Mouse (Mus musculus) adipocyte (in vitro differentiated cells): ENCODE results near the gene Git2.

Experiments
- DNase-seq: peaks from one replicate; pipeline ENCODE4 v3.0.0-alpha.2; 2016; ENCODE audit warnings: low spot score

The Git2 gene

DNA sequence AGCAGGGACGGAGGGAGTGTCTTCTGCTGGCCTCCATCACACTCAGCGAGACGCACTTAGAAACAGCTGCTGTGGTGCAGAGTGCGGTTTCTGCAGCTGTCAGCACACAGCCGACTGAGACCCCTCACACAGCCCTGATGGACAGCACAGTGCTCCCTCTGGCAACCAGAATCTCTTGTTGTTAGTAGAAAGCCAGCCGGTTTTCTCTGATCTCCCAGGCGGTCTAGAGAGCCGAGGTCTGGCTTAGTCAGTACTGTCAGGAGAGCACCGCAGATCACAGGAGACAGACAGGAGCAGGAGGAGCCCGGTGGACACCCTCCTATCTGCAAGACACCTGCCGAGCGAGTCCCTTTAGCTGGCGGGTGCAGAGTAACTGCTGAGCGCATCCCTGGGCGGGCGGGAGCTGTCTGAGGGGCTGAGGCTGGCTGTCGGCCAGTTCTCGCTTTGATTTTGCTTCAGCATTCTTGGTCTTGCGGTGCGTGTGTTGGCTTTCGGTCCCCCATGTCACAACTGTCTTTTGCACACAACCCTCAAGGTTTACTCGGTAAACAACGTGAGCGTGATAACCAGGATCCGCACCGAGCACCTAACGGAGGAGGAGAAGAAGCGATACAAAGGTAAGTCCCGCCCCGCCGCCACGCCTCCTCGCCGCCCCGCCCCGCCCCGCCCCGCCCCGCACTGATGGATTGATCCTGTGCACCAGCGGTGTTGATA lies 21.1 kb upstream of the Git2 start:
- DNase-seq, result no peak

DNA sequence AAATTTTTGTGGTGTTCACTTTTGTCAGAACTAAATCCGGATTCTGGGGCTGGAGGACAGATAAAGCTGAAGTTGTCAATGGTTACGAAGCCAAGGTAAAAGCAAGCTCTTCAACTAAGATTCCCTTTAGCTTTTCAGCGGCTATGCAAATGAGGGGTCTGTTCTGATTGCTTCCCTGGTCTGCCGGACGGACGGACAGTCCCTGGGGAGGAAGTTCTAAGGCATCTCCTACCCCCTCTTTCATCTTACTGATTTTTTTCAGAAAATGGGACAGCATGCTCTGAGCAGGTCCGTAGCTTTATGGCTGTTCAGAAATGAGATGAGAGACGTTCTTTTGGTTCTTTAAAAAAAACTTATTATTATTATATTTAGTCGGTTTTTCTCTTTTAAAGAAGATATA lies 20.3 kb upstream of the Git2 start:
- DNase-seq, result no peak

DNA sequence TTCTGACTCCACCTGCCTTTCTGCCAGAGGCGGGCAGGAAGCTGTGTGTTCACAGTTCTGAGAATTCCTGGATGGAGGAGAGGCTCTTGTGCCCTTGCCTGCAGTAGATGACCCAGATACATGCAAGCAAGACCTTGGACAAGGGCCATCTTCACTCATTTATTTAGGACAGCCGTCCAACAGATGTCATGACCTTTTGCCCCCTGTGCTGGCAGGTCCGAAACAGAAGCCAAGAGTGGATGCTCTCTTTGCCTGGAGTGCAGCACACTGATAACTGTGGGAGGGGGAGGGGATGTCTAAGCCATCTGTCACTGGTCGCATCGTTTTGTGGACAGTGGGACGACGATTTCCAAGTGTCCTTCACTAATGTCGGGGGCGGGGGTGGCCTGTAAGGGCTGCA lies 19.9 kb upstream of the Git2 start:
- no peak for DNase-seq

DNA sequence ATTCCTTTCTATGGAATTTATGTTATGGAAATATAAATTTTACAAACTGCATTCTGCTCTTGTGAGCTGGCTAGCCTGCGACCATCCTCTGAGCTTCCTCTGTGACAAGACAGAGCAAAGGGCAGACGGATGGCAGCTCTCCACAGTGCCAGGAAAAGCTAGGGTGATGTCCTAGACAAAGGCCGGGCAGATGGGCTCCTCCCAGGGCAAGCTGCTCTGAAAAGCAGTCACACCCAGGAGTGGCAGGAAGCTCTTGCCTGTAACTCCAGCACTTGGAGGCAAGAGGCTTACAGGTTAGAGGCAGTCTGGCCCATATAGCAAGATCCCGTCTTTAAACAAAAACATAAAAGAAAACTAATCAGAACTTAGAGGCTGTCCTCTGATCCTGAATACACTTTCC lies 19.3 kb upstream of the Git2 start:
- DNase-seq, result no peak

DNA sequence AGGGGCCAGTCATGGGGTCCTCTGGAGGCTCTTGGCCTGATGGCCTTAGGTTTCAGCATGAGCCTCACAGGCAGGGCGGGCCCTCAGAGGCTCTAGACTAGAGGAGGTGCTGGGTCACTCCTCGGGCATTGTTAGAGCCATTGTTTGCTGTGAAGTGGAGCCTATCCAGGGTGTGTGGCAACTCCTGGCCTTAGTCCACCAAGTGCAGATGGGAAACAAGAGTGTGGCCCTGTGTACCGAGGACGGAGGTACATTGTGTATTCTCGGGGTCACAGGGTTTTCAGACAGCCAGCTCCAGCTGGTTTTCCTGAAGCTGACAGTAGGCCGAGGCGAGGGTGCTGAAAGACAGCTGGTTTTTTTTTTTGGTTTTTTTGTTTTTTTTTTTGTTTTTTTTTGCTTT lies 18.0 kb upstream of the Git2 start:
- DNase-seq, result peak; percentile 96

DNA sequence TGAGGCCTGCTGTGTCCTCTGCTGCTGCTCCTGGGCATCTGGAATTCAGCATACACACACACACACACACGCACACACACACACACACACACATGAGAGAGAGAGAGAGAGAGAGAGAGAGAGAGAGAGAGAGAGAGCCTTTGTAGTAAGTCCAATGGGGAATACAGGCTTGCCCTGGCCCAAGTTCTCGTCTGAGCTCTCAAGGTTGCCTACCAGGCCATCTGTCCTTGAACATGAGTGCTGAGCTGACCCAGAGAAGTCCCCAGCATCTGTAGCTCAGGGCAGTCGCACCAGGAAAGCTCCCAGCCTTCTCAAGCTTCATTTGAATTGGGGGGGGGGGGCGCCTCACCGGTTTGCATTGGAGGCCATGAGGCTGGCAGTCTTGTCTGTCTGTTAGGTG lies 9.9 kb upstream of the Git2 start:
- DNase-seq, result no peak

DNA sequence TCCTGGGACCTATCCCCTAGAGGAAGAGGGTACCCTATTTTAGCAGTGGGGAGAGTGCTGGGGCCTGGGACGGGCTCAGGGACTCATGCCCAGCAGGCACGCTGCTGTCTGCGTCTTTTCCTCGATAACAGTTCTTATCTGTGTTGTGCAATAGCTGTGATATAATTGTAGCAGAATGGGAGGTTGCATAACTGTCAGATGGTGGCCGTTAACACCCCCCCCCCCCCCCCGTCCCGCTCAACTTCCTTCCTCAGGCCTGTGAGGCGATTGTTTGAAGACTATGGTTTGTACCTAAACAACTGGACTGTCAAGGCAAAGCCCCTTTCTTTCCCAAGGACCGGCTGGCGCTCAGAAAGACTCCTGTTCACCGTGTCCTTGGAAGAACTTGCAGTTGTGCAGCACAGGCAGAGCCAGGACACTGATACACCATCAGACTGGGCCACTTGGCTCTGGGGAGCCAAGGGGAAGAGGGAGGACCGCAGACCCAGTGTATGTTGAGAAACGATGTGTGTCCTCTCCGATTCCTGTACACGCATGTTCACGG lies 9.4 kb upstream of the Git2 start:
- no peak for DNase-seq

DNA sequence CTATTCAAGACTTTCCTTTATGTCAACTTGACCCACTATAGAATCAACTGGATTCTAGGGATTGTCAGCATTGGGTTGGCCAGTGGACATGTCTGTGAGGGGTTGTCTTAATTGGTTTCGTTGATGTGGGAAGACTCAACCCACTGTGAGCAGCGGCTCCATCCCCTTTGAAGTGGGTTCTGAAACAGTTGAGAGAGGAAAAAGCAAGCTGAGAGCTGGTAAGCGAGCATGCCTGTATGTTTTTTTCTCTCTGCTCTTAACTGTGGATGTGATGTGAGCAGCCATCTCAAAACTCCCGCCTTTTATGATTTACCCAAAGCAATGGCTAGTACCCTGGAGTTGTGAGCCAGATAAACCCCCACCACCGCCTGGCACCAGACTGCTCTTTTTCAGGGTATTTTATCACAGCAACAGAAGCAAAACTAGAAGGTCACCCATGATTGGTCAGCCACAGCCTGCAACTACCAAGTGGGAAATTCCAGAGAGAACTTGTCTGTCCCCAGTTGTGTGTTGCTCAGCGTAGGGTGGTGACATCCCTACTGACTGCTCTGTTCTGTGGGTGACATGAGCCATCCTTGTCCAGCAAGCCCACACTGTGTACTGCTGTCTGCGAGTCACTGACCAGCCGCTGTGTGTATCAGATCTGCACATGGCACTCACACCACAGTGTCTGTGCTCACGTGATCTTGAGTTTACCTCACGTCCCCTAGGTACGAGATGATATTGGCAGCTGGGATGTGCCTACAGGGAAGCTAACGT lies 8.3 kb upstream of the Git2 start:
- DNase-seq, result no peak

DNA sequence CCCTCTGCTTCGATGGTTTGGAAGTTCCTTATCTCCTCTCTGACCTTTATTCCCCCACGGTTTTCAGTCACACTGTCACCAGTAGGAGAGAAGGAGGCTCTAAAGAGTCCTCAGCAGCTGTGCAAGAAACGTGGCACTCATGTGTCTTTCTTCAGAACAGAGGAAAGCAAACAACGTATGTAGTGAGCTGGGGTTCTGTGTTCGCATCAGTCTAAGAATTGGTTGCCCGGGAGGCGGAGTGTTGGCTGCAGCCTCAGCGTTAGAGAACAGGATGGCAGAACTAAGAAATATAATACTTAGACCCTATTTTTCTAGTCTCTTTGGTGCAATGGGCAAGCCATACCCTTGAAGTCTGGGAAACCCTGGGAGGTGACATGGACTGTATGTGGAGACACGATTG lies 7.7 kb upstream of the Git2 start:
- no peak for DNase-seq

DNA sequence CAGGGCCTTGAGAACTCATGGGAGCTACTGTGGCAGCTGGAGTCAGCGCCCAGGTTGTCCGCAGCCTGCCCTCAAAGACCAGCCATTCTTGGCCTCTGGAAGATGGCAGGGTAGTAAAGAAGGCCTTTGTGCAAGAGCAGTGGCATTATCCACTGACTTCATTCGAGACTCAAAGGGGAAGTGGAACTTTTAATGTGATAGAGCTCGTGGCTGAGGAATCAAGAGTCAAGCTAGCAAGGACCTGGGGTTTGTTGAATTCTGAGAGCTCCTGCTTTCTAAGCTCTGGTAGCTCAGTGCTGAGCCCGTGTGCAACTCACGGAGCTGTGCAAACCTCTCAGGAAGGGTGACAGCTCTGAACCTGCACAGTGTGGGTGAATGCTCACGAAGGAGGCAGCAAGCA lies 5.6 kb upstream of the Git2 start:
- no peak for DNase-seq

DNA sequence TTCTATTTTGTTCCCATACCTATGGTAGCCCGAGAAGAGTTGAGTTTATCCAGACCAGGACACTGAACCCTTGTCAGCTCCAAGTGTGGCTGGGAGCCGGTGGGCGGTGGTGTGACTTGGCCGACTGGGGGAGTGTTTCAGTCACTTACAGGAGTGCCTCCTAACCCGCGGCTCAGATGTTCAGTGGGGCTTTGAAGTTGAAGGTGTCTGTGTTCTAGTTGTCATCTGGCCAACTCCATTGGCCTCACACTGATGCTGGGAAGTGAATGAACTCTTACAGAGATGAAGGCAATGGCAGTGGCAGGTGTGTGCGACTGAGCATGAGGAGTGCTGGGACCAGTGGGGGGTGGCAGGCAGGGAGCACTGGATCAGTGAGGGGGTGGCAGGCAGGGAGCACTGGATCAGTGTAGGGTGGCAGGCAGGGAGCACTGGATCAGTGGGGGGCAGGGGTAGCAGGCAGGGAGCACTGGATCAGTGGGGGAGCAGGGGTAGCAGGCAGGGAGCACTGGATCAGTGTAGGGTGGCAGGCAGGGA lies 4.7 kb upstream of the Git2 start:
- no peak for DNase-seq

DNA sequence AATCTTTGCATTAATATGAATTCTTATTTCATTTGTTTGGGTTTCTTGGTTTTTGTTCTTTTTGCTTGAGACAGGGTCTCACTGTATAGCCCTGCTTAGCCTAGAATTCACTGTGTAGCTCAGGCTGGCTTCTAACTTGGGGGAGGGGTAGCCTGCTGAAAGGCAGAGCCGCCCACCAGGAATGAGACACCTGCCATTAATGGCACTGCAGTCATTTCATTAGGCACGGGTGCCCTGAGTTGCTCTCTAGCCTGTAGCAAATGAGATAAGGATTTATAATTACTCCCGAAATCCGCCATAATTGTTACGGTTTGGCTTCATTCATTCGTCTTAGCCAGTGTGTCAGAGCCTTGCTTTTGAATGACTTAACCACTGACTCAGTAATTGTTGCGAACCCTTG lies 857 bp upstream of the Git2 start:
- no peak for DNase-seq

DNA sequence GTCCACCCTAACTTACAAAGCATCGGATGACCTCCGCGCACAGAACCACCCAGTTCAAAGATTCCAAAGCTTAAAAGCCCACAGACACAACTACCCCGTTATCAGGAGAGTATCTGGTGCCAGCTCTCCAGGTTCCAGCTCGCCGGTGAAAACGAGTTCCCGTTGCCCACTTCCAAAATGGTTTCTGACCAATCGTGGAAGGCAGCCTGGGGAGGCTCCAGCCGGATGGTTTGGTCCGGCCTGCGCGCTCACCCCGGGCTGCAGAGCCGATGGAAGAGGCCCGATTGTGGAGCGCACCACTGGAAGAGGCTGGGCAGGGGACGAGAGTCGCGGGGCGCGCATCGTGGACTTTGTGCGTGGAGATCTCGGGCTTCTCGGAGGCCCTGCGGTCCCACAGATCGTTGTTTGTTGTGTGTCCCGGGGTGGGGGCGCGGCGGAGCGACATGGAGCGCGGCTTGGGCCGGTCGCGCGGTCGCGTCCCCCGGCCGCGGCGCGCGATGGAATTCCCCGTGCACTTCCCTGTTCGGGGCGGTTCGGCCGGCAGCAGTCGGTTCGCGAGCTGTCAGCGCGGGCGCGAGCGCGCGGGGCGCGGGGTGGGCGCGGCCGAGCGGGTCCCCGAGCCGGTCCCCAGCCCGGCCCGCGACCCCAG lies 790 bp downstream of the Git2 start, which contains the start of gene Ankrd13a:
TSS of gene Ankrd13a (plus strand) at position 275 of the 649 bp plus-strand sequence.
- peak; percentile 96 for DNase-seq

DNA sequence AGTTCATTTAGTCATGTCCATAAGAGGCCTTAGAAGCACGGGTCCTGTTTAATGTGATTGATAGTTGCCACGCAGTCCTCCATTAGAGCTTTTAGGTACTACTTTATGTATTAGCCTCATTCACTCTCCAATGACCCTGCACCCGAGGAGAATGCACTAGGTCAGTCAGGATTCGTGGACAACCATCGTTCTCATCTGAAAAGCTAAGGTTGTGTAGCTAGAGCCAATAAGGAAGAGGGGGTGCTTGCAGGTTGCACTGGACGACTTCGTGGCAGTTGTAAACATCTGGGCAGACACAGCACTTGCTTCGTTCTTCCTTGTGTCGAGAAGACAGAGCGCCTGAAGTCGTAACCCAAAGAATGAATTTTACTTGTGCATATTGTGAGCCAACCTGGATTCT lies 1.5 kb downstream of the Git2 start:
- DNase-seq, result peak; percentile 74

DNA sequence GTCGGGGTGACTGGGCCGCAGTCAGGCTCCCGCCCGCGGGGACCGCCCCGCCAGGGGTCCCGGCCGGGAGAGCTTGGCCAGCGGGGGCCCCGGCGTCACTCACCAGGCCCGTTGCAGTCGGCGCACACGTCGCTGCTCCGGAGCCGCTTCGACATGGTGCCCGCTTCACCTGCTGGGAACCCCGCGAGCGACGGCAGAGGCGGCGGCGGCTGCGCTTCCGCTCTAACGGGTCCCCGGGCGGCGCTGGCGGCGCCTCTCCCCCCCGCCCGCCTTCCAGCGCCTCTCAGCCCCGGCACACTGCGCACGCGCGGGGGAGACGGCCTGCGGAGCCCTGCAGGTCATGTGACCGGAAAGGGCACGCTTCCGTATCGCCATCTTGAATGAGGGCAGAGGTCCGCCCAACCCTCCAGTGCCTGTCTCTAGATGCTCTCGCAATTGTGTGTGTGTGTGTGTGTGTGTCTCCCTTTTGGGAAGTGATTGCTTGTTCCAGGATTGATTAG lies 2.1 kb downstream of the Git2 start:
- DNase-seq, result peak; percentile 99

DNA sequence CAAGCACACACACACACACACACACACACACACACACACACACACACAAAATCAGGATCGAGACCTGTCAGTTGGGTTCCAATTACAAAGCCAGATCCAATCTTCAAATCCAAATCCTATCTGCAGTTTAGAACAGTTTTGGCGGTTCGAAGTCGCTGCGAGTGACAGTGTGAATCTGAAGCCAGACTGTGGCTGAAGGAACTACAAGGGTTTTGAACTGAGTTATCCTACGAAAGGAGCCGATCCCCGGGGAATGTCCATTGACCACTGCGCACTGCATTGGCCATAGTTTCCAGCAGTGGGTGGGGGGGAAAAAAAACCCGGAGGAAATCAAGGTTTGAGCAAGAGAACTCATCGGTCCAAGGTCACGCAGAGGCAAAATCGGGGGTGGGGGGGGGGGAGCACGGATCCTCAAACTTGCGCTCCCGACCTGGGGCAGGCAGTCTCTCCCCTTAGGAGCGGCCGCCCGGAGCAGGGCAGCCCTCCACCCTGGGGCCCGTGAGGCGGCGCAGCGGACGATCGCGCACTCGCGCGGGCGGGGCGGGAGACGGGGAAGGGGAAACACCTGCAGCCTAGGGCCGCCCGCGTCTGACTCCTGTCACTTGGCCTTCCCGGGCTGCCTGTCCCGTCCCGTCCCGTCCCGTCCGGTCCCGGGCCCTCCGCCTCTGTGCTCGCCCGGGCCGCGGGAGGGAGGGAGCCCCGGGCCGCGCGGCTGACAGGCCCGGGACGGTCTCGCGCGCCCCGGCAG lies 2.7 kb downstream of the Git2 start:
- peak; percentile 56 for DNase-seq

DNA sequence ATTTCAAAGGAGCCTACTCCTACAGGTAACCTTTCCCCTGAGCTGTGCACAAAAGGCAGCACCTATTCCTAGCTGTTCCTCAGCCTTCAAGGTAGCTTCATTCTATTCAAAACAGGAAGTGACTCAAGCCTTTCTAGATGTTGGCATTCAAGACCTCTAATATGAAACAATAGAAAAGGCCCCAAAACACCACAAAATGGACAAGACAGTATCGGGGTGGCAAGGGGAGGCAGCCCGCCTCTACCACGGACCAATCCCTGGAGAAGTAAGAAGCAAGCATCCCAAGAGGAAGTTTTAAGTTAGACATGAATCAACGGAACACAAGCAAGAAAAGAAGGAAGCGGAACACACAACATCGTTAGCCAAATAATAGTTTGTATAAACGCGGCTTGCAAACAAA lies 3.5 kb downstream of the Git2 start:
- no peak for DNase-seq

DNA sequence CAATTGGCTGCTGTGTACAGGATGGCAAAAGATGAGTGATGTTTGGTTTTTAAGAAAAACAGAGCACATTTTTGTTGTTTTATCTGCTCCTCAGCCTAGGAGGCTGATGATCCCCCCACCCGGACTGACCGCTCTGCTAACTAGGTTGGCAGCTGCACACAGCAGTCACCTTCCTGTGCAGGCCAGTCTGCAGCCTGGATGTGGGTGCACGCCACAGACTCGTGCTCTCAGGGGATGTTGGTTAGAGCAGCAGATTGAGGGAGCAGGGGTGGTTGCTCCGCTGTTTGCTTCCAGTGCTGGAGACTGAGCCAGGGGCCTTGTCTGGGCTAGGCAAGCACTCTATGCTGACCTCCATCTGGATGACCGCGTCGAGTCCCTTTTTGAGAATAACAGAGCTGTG lies 5.5 kb downstream of the Git2 start:
- no peak for DNase-seq

DNA sequence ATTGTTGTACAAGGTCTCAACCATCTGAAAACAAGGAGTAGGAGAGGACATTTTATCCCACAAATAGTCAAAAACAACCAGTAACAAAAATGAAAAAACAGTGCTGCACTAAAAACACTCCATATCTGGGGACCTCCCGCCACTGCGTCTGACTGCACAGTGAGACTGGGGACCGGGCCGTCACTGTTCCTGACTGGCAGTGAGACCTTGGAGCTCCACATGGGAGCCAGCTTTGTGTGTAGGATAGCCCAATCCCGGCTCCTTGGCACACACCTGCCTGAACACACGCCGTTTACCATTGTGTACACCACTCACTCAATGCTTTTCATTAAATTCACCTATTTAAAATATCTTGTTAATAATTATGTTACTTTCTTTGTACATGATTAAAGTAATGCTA lies 8.1 kb downstream of the Git2 start:
- DNase-seq, result no peak

DNA sequence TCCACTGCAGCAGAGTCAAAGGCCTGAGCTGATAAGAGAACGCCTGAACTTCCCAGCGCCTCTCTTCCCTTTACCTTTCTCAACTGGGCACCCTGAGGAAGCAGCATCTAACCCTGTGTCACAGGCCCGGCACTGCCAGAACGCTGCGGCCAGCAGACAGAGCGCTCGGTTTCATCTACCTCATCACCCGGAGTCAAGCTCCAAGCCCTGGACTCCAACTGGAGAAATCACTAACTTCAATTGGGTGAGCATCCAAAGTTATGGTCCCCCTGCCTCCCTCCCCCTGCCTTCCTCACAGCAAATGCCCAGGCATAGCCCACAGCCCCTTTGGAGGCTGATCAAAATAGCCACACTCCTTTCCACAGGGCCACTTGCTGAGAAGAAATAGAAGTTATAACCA lies 8.6 kb downstream of the Git2 start:
- DNase-seq, result no peak

DNA sequence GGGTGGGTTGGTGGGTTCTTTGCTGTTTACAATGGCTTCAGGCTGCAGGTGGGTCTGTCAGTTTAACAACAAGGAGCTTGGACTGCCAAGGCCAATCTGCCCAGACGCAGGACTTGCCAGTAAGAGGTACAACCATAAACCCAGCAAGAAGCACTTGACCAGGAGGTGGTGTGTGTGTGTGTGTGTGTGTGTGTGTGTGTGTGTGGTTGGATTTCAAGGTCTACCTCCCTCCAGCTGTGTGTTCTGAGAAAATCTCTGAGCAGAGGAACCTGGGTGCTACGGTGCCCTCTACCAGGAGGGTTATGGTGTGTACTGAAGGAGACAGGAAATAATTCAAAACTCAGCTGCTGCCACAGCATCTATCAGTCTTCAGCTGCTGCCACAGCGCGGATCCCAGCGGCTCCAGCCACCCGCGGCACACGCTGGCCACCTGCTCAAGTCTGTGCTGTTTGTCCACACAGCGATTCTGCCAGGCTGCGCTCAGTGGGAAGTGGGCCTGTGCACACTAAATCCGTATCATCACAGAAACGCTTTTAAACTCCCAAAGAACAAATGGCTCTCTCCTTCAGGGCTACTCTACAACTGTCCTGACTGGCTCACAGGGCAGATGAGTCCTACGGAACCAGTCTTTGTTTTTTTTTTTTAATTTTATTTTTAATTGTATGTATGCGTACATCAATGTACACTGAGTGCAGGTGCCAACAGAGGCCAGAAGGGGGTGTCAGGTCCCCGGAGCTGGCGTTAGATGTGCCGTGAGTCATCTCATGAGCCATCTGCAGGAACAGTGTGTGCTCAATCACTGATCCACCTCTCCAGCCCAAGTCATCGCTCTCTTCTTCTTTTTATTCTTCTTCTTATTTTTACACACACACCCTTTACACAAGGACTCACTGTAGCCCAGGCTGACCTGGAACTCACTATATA lies 10.2 kb downstream of the Git2 start:
- no peak for DNase-seq
